Mouse (Mus musculus): ENCODE measurements around the gene Fzd5. TPM values are rescaled to one million over a fixed set of nuclear protein-coding genes. Genes with fewer than 3 reads are reported as not detected.

Fzd5 gene
- polyA plus RNA-seq, 1 experiment from 2014 or later: 5.7 TPM

DNA sequence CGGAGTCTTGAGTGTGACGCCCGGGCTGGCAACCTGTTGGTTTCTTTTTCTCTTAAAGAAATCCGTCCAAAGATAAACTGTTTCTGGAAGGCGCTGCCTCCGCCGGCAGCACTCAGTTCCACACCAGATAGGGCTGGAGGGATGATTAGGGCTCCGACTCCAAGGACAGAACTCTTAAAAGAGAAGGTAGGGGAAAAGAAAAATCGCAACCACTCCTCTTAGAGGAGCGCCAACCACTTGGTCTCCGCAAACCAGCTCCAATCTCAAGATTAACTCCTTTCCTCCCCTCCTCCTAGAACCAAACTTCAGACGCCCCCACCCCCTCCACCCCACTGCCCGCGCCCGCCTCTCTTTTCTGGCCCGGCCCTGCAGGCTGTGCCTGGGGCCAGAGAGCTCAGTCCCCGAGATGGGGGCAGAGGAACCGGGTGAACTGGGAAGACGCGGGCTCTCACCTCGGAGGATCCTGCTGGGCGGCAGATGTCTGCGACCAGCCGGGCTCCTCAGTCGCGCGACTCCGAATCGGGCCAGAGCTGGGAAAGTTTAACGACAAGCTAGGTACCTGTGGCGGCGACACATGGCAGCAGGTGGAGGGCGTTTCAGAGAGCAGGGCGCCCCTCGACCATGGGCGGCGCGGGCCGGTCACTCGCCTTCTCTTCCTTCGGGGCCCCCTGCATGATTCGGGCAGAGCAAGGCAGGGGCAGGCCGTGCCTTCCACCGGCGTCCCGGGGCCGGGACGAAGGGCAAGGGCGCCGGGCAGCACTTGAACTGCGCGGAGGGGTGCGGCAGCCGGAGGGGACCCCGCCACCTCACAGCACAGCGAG lies 660 bp downstream of the Fzd5 start:
- Histone ChIP-seq H3K27me3 (ENCODE audit: control insufficient read depth, insufficient read depth, low read length) (peaks cover 6% of the 10 kb centered on the region; the same call in 1 of the 2 replicates), H3K9ac (ENCODE audit: low read length) (peak overlapping the region; percentile 83), H3K4me3 (replicated peaks; ENCODE audit: low read length) (peak overlapping the region; percentile 75), H3K9me3 (replicated peaks; ENCODE audit: control insufficient read depth, low read length) (no peaks in the 10 kb centered on the region), H3K27ac (ENCODE audit: low read length) (peak overlapping the region; percentile 90), H3K36me3 (ENCODE audit: control insufficient read depth, insufficient read depth, low read length) (no peaks in the 10 kb centered on the region), H3K4me2 (ENCODE audit: low read depth, low read length) (peak overlapping the region; percentile 94), H3K4me1 (ENCODE audit: control insufficient read depth, insufficient read depth, low read length) (peaks cover 8% of the 10 kb centered on the region; the same call in 1 of the 2 replicates)
- no peak for ATAC-seq (ENCODE audit: insufficient read depth, low FRiP score)
- under 1% methylated on average over 56 of the region's 56 CpGs for WGBS

DNA sequence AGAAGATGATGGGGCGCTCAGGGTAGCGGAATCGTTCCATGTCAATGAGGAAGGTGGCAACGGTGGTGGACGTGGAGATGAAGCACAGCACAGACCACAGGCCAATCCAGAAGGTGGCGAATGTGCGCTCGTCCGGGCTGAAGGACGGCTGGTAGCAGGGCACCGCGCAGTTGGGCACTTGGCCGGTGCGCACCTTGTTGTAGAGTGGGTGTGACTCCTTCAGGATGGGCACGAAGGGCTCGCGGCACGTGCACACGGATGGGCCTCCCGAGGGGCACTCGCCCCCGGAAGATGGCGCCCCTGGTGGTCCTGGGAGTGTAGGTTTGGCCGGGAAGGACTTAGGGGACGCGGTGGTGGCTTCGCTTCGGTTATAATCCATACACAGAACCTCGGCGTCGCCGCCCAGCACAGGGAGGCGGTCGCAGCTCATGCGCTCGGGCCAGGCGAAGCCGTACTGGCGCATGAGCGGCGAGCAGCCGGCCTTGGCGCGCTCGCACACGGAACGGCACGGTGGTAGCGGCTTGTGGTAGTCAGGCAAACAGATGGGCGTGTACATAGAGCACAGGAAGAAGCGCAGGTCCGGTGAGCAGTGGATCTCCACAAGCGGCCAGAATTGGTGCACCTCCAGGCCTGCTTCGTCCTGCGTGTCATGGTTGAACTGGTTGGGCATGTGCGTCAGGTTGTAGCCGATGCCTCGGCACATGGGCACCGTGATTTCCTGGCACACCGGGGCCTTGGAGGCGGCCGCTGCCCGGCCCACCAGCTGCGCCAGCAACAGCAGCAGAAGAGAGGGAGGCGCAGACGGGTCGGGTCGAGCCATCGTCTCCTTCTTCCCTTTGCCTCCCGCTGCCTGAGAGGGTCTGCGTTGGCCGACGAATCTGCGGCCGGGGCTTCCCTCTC lies 1.5 kb downstream of the Fzd5 start:
- Histone ChIP-seq H3K9ac (ENCODE audit: low read length) (peak overlapping the region; percentile 83), H3K27ac (ENCODE audit: low read length) (peak overlapping the region; percentile 90), H3K4me1 (ENCODE audit: control insufficient read depth, insufficient read depth, low read length) (peaks cover 8% of the 10 kb centered on the region; the same call in 1 of the 2 replicates), H3K36me3 (ENCODE audit: control insufficient read depth, insufficient read depth, low read length) (no peaks in the 10 kb centered on the region), H3K4me3 (replicated peaks; ENCODE audit: low read length) (peak overlapping the region; percentile 75), H3K9me3 (replicated peaks; ENCODE audit: control insufficient read depth, low read length) (no peaks in the 10 kb centered on the region), H3K4me2 (ENCODE audit: low read depth, low read length) (peak overlapping the region; percentile 94), H3K27me3 (ENCODE audit: control insufficient read depth, insufficient read depth, low read length) (peaks cover 6% of the 10 kb centered on the region; the same call in 1 of the 2 replicates)
- no peak for ATAC-seq (ENCODE audit: insufficient read depth, low FRiP score)
- 7% methylated on average over 75 of the region's 75 CpGs for WGBS

DNA sequence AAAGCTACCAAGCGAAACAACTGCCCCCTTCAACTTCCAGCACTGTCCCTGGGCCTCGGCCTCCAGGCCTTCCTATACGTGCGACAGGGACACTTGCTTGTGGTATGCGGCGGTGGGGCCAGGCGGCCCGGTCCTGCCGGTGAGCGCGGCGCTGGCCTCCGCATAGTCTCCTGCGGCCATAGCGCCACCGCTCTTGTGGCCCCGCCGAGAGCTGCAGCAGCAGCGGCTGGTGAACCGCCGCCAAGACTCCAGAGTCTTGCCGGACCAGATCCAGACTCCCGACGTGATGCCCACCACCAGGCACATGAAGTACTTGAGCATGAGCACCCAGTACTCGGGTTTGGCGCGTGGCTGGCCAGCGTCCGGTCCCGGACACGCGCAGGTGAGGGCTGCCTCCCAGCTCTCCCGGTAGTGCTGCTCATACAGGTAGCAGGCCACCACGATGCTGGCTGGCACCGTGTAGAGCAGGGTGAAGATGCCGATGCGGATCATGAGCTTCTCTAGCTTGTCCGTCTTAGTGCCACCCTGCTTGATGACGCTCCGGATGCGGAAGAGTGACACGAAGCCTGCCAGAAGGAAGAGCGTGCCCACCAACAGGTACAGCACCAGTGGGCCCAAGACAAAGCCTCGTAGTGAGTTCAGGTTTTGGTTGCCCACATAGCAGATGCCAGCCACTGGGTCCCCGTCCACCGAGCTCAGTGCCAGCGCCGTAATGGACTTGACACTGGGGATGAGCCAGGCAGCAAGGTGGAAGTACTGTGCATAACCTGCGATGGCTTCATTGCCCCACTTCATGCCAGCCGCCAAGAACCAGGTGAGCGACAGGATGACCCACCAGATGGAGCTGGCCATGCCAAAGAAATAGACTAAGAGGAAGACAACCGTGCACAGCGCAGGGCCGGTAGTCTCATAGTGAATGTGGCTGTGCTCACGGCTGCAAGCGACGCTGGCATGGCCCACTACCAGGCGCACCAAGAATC lies 2.5 kb downstream of the Fzd5 start:
- ATAC-seq (ENCODE audit: insufficient read depth, low FRiP score): no peak
- 31% methylated on average over 58 of the region's 58 CpGs for WGBS
- peak overlapping the region; percentile 75 for H3K4me3 ChIP-seq (replicated peaks; ENCODE audit: low read length)
- H3K9me3 ChIP-seq (replicated peaks; ENCODE audit: control insufficient read depth, low read length): no peaks in the 10 kb centered on the region
- H3K27me3 ChIP-seq (ENCODE audit: control insufficient read depth, insufficient read depth, low read length): peaks cover 6% of the 10 kb centered on the region; the same call in 1 of the 2 replicates
- H3K27ac ChIP-seq (ENCODE audit: low read length): no peak overlapping the region
- no peaks in the 10 kb centered on the region for H3K36me3 ChIP-seq (ENCODE audit: control insufficient read depth, insufficient read depth, low read length)
- H3K4me1 ChIP-seq (ENCODE audit: control insufficient read depth, insufficient read depth, low read length): peaks cover 8% of the 10 kb centered on the region; the same call in 1 of the 2 replicates
- H3K4me2 ChIP-seq (ENCODE audit: low read depth, low read length): peak overlapping the region; percentile 94
- H3K9ac ChIP-seq (ENCODE audit: low read length): peak overlapping the region; percentile 83

- Histone ChIP-seq H3K4me3 (replicated peaks; ENCODE audit: low read length) (peak overlapping the region; percentile 75), H3K9me3 (replicated peaks; ENCODE audit: control insufficient read depth, low read length) (no peaks in the 10 kb centered on the region), H3K9ac (ENCODE audit: low read length) (peak overlapping the region; percentile 44; the same call in 1 of the 2 replicates), H3K36me3 (ENCODE audit: control insufficient read depth, insufficient read depth, low read length) (no peaks in the 10 kb centered on the region), H3K4me2 (ENCODE audit: low read depth, low read length) (peak overlapping the region; percentile 94), H3K27me3 (ENCODE audit: control insufficient read depth, insufficient read depth, low read length) (peaks cover 6% of the 10 kb centered on the region; the same call in 1 of the 2 replicates), H3K4me1 (ENCODE audit: control insufficient read depth, insufficient read depth, low read length) (peaks cover 8% of the 10 kb centered on the region; the same call in 1 of the 2 replicates), H3K27ac (ENCODE audit: low read length) (peak overlapping the region; percentile 34; the same call in 1 of the 2 replicates)
- no peak for ATAC-seq (ENCODE audit: insufficient read depth, low FRiP score)
- WGBS: 39% methylated on average over 11 of the region's 11 CpGs
Measured at GRCm38 (mm10) chr1:64733453-64734245, 3.9 kb downstream of the Fzd5 start.

GRCm38 (mm10) chr1:64732637-64733200 lies 4.8 kb downstream of the Fzd5 start:
- peak overlapping the region; percentile 75 for H3K4me3 ChIP-seq (replicated peaks; ENCODE audit: low read length)
- 0 out of 2 replicates have a peak overlapping the region, but pooled peaks have one; percentile 2 for H3K27ac ChIP-seq (ENCODE audit: low read length)
- peaks cover 3% of the 10 kb centered on the region; the same call in 1 of the 2 replicates for H3K4me1 ChIP-seq (ENCODE audit: control insufficient read depth, insufficient read depth, low read length)
- ATAC-seq (ENCODE audit: insufficient read depth, low FRiP score): no peak
- peak overlapping the region; percentile 2; the same call in 1 of the 2 replicates for H3K9ac ChIP-seq (ENCODE audit: low read length)
- peaks cover 6% of the 10 kb centered on the region; the same call in 1 of the 2 replicates for H3K27me3 ChIP-seq (ENCODE audit: control insufficient read depth, insufficient read depth, low read length)
- peak overlapping the region; percentile 94 for H3K4me2 ChIP-seq (ENCODE audit: low read depth, low read length)
- H3K36me3 ChIP-seq (ENCODE audit: control insufficient read depth, insufficient read depth, low read length): no peaks in the 10 kb centered on the region
- H3K9me3 ChIP-seq (replicated peaks; ENCODE audit: control insufficient read depth, low read length): no peaks in the 10 kb centered on the region
- 50% methylated on average over 7 of the region's 7 CpGs for WGBS

DNA sequence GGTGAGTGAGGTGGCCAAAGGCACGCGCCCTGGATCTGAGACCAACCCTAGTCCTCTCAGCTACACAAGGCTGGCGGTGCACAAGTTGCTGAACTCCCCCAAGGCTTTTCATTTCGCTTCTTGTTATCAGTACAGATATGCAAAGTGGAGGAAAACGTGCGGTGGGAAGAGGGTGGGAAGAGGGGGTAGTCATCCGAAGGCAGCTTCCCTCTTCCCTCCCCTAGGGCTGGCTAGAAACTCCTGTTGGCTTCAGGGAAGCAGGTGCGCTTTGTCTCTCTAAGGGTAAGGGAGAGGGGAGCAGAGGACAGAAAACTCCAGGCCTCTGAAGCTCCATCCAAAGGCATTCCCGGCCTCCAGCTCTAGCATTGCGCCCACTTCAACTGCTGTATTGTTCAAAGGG lies 5.4 kb downstream of the Fzd5 start:
- peaks cover 6% of the 10 kb centered on the region; the same call in 1 of the 2 replicates for H3K27me3 ChIP-seq (ENCODE audit: control insufficient read depth, insufficient read depth, low read length)
- peak overlapping the region; percentile 75 for H3K4me3 ChIP-seq (replicated peaks; ENCODE audit: low read length)
- H3K4me1 ChIP-seq (ENCODE audit: control insufficient read depth, insufficient read depth, low read length): peaks cover 3% of the 10 kb centered on the region; the same call in 1 of the 2 replicates
- H3K9me3 ChIP-seq (replicated peaks; ENCODE audit: control insufficient read depth, low read length): no peaks in the 10 kb centered on the region
- no peaks in the 10 kb centered on the region for H3K36me3 ChIP-seq (ENCODE audit: control insufficient read depth, insufficient read depth, low read length)
- no peak overlapping the region for H3K27ac ChIP-seq (ENCODE audit: low read length)
- peak overlapping the region; percentile 45; the same call in 1 of the 2 replicates for H3K9ac ChIP-seq (ENCODE audit: low read length)
- ATAC-seq (ENCODE audit: insufficient read depth, low FRiP score): no peak
- WGBS: 44% methylated on average over 10 of the region's 10 CpGs
- peak overlapping the region; percentile 94 for H3K4me2 ChIP-seq (ENCODE audit: low read depth, low read length)

GRCm38 (mm10) chr1:64731341-64732020 lies 6.1 kb downstream of the Fzd5 start:
- peak overlapping the region; percentile 94 for H3K4me2 ChIP-seq (ENCODE audit: low read depth, low read length)
- H3K27ac ChIP-seq (ENCODE audit: low read length): no peak overlapping the region
- no peaks in the 10 kb centered on the region for H3K9me3 ChIP-seq (replicated peaks; ENCODE audit: control insufficient read depth, low read length)
- H3K27me3 ChIP-seq (ENCODE audit: control insufficient read depth, insufficient read depth, low read length): peaks cover 6% of the 10 kb centered on the region; the same call in 1 of the 2 replicates
- no peak for ATAC-seq (ENCODE audit: insufficient read depth, low FRiP score)
- WGBS: 61% methylated on average over 16 of the region's 16 CpGs
- no peaks in the 10 kb centered on the region for H3K36me3 ChIP-seq (ENCODE audit: control insufficient read depth, insufficient read depth, low read length)
- H3K4me3 ChIP-seq (replicated peaks; ENCODE audit: low read length): peak overlapping the region; percentile 75
- peak overlapping the region; percentile 17; the same call in 1 of the 2 replicates for H3K9ac ChIP-seq (ENCODE audit: low read length)
- peaks cover 3% of the 10 kb centered on the region; the same call in 1 of the 2 replicates for H3K4me1 ChIP-seq (ENCODE audit: control insufficient read depth, insufficient read depth, low read length)

All from stomach, embryonic 16.5 days (tissue).